Mouse (Mus musculus) layer of hippocampus, postnatal 36 days (tissue): Measurements from ENCODE around the gene Irgq. TPM values are rescaled to one million over a fixed set of nuclear protein-coding genes. Genes with fewer than 3 reads are reported as not detected.
"Not testable (repeated sequence)": the region's sequence is repeated elsewhere in the genome, so short reads cannot be mapped to it uniquely, and the experiment has no call there.

Source experiments
- DNase-seq, 2 experiments: peaks; one replicate each; pipeline ENCODE4 v3.0.0; 2022
- total RNA-seq, 2 experiments: library from RNA; stranded (reverse); gene quantifications; 2 replicates each; pipeline ENCODE4 v1.2.3; 2021

The Irgq gene
- 10 to 100 TPM; 67.7 to 69.6 TPM for total RNA-seq

DNA sequence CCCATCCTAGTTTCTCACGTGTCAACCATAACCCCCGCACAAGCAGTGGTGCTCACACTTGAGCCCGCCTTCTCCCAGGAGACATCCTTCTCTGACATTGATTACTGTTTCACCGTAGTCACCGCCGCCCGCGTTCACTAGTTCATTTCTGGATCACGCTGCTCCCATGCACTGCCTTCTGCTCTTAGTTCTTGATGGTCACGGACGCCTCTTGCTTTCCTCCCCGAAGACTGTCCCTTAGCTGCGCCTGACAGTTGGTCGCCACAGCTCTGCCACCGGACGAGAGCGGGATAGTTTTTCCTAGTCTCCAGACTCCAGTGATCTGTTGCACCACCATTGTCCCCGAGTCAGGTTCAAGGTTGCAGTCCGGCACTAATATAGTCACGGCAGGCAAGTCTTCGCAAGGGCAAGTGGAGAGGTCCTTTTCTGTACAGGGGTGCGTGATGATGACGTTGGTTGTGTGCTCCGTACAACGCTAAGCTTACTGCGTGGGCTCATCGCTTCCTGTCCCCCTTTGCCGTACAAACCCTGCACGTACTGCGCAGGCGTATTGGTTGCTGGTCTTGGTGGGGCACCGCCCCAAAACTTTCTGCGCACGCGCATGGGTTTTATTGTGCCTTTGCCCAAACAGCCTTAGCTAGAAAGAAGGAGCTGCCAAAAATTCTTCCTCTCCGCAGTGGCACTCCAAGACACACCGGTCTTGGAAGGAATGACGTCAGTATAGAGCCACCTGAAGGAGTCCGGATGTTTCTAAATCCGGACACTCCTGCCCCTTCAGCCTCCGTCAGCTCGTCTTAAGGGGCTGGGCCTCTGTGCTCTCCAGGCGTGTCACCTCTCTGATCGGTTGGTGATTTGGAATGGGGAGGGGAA is at the start of gene Irgq:
Gene Irgq, plus strand, starts transcription at position 628 of the 870 bp plus-strand sequence.
- DNase-seq: peak; percentile 98 to 99

DNA sequence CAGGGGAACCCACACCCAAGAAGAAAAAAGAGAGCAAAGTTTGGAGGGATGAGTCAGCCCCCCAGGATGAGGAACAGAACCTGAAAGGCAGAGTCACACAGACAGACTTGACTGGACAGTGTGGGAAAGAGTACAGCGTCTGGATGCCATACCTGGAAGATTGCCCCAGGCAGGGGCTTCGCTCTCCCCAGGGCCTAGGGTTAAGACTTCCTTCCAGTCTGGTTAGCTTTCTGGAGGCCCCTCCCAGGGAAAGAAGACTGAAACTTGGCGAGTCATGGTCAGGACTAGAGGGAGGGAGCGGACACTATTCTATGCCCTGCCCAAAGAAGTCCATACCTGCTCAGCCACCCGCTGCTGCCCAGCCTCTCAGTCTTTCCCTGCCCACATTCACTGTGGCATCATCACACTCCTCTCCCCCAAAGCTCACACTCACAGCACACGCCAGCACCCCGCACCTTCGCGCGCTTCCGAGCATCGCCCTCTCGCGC is 49.5 kb upstream of the Irgq start:
- DNase-seq: no peak

DNA sequence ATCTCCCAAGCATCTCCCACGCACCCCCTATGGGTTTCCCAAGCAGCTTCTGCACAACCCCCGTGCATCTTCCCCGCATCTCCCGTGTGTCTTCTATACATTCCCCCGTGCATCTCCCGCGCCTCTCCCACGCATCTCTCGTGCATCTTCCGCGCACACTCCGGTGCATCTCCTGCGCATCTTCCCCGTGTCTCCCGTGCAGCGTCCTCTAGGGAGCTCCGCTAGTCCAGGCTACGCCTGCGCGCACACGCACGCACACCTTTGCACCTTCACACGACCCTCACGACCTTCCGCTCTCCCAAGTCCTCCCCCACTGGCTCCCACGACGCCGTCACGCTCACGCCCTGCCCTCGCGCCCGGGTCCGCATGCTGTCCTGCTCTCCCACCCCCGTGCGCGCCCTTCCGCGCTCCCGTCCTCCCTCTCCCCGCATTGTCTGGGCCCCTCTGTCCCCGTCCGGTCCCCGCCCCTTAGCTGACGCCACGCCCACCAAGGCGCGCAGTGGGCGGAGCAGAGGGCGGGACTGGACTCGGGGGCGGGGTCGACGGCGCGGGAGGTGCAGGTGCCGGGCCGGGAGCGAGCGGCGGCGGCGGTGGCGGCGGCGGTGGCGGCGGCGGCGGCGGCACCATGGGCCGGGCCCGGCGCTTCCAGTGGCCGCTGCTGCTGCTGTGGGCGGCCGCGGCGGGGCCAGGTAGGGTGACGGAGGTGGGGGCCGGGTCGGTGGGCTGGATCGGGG is 48.8 kb upstream of the Irgq start, which contains the start of gene Cadm4:
Gene Cadm4, plus strand, starts transcription at position 550 of the 734 bp plus-strand sequence.
- DNase-seq: peak; percentile 88 to 89

DNA sequence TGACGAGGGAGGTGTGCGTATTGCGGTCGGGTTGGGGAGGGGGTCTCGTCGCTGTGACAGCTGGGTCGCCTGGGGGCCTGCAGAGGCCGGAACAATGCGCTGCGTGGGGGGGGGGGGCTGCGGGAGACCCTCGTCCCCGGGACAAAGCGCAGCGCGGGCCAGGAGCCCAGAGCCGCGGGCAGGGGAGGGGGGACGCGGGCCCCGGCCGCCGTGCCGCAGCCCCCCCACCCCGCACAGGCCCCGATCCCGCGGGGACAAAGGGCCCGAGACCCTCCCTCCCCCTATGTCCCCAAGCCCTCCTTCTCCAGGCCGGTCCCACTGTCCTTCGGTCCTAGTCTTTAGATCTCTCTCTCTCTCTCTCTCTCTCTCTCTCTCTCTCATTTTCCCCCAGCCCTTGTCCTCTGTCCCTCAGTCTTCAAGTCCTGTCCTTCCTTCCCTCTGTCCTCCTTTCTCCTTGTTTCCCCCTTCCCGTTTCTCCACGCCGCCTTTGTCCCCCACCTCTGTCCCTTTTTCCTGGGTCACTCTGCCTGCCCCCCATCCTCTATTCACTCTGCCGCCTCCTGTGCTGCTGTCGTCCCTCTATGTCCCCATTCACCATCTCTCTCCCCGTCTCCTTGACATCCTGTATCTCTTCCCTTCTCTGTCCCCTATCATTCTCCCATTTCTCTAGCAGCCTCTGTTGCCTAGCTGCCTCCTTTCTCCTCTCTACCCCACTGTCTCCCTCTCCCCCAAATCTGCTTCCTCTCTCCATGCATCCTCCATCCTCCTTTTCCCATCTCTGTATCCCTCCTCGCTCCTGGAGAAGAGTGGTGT is 48.1 kb upstream of the Irgq start:
- no peak for DNase-seq

DNA sequence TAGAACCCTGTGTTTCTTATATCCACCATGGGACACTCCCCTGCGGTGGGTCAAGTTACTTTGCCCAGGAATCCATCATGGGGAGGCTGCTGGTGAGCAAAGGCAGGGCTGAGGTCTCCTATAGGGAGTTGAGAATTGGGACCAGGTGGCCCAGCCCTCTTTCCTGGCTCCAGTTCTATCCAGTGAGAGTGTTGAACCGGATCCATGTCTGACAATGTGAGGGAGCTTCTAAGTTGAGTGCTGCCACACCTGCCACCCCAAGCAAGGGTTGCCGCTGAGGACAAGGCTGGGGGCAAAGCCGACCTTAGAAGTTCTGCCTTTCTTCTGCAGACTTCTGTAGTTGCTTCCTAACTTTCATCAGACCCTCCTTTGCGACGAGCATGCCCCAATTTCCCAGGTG is 47.2 kb upstream of the Irgq start:
- DNase-seq: not testable (repeated sequence)

DNA sequence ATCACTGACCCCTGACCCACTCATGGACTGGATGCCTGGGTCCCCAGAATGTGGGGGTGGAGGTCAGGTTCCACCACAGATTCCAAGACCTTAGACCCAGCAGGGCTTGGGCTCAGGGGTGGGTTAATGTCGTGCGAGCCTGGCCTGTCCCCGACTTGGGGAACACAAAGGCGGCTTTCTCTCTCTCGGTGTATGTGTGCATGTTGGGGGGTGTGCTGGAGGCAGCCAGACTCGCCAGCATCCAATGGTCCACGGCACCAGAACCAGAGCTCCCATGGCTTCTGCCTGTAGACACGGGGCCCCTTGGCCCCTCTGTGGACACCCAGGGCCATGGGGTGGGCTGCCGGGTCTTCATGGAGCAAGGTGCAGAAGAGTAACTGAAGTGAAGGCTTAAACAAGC is 45.0 kb upstream of the Irgq start:
- DNase-seq: no peak

DNA sequence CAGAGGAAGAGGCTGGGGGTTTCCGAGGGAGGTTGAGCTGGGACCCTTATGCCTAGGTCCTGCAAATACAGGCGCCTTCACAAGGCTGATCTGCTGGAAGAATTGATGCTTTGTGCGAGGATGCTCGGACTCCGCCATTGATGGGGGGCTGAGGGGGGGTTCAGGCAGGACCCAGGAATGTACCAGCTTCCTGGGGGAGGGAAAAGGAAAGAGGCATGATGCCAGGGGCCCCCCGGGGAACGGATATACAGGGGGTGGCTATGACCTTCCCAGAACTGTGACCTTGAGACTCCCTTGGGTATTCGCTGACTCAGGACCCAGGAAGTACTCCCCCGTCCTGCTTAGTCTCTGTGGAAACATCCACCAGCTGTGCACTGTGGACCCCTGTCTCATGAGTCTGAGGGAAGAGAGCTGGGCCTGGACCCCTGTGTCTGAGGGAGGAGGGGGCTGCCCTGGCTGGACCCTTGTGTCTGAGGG is 43.8 kb upstream of the Irgq start:
- no peak for DNase-seq

DNA sequence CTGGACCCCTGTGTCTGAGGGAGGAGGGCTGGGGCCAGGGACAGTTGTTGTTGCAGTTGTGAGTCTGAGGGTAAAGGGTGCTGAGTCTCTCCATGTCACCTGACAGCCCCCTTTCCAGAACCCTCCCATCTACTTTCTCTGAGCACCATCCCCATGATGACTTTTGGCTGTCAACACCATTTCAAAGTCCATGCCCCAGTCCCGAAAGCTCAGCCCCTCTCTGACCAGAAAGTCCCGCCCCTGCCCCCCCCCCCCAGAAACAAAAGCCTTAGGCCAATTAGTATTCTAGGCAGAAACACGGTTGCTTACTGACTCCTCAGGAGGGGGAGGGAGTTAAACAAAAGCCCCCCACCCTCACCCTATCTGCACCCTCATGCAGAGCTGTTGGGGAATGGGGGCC is 43.1 kb upstream of the Irgq start:
- no peak for DNase-seq

DNA sequence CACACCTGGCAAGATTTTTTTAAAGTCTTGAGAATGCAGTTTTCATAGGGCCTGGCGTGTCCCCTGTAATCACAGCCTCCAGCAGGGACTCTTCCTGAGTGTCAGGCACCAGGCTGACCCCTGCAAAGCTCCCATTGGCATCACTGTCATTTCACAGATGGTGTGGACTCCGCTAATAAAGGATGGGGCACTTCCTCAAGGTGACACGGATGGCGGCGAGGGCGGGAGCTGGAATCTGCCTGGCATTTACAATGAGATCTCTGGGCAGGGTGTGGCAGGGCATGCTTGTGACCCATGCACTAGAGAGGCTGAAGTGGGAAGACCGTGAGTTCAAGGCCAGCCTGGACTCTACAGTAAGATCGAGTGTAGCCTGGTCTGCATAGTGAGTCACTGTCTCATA is 42.2 kb upstream of the Irgq start:
- DNase-seq: no peak

DNA sequence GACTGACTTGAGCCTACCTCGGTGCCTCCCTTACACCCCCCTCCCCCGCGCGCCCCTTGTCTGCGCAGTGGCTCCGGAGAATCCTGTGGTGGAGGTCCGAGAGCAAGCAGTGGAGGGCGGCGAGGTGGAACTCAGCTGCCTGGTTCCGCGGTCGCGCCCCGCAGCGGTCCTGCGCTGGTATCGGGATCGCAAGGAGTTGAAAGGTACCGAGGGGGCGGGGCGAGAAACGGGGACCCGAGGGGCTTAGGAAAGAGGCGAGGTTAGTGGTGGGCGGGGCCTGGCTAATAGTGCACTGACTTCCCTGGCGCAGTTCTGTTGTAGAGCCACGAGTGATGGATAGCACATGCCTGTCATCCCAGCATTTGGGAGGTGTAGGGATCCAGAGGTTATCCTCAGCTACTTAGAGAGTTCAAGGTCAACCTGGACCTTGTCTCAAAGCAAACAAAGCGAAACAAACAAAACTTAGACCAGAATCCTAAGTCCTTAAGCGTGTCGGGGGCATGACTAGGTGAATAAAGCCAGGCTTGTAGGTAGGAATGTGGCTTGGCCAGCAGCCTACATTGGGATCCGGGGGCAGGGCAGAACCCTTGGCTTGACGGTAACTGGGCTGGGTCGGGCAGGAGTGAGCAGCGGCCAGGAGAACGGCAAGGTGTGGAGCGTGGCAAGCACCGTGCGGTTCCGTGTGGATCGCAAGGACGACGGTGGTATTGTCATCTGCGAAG is 30.5 kb upstream of the Irgq start:
- no peak for DNase-seq

DNA sequence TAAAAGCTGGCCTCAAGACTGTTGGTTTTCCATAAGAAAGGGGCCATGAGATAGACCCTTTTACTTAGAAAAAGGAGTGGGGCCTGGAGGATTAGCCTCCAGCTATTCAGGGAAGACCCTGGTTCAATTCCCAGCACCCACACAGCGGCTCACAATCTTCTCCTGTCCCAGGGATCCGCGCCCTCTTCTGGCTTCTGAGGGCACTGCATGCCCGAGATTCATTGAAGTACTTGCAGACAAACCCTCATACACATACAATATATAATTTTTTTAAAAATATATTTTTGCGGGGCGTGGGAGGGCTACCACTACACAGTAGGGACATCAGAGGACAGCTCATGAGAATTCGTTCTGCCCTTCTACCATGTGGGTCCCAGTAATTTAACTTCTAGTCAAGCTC is 29.6 kb upstream of the Irgq start:
- no peak for DNase-seq

DNA sequence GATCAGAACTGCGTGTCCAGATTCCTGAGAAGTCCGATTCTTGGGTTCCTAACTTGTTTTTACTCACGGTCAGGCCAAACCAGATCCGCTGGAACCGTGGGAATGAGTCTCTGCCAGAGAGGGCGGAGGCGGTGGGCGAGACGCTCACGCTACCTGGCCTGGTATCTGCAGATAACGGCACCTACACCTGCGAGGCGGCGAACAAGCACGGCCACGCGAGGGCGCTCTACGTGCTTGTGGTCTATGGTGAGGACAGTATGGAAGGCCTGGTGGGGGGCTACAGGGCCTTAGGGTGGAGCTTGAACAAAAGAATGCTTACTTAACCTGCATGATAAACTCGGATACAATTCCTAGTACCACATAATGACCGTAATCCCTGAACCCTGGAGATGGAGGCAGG is 29.0 kb upstream of the Irgq start:
- DNase-seq: no peak

DNA sequence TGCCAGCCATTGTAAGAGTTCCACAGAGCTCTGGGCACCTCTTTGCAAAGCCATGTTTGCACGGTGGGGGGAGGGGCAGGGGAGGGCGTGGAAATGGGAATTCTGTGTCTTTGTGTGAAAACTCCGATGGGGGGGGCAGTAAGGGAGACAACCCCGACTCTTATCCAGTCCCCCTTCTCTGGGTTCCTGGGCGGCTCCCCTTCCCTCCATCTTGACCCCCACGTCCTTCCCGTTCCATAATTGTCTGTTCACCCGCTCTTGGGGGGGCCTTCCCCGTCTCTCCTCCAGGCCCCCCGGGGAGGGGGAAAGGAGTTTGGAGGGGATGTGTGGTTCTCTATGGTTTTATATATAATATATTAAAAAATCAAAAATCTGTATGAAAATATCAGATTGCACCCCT is 26.5 kb upstream of the Irgq start:
- DNase-seq: no peak

DNA sequence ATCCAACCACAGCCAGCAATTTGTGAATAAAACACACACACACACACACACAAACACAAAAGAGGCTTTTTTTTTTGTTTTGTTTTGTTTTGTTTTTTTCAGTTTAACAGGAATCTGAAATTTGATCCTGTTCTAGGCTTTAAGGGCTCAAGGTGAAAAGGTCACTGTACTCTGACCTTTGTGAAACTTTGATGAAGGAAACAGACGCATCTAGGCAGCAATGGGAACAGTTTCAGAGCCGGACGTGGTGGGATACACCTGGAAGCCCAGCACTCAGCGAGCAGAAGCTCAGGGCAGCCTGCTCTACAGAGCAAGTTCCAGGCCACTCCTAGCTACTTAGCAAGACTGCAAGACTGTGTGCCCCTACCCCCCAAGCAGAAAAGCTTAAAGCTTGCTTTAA is 25.6 kb upstream of the Irgq start:
- DNase-seq: no peak

DNA sequence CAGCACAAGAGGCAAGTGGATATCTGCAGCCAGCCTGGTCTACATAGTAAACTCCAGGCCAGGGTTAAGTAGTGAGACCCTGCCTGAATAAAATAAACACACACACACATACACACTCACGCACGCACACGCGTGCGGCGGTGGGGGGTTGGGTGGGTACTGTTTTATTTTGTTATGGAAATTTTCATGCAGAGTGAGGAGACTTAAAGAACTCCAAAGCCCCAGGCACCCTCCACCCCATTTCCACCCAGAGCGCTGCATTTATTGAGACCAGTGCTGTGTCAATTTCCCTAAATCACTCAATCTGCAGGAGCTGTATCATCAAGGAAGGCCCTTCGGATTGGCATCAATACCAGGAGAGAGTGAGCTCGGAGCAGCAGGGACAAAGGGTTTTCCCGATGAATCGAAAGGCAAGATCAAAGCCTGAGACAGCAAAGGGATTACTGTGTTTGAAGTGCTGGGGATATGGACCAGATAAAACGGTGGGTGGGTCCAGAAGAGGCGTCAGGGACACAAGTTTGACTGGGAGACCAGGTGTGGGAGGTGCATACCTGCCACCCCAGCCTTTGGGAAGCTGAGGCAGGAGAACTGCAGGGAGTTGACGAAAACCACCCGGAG is 24.9 kb upstream of the Irgq start:
- no peak for DNase-seq

DNA sequence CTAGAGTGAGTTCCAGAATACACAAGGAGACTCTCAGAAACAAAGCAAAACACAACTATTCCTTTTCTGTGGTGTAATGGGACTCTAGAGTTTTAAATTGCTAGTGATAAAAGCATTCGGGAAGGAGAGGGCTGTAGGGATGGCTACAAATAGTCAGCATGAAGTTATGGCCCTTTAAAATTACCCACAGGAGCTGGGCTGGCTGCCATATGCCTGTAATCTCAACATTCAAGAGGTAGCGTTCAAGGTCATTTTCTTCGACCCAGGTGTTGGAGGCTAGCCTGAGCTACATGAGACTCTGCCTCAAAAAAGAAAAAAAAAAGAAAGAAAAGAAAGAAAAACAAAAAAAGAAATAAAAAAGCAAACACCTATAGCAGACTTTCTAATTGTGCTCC is 24.4 kb upstream of the Irgq start:
- DNase-seq: no peak

DNA sequence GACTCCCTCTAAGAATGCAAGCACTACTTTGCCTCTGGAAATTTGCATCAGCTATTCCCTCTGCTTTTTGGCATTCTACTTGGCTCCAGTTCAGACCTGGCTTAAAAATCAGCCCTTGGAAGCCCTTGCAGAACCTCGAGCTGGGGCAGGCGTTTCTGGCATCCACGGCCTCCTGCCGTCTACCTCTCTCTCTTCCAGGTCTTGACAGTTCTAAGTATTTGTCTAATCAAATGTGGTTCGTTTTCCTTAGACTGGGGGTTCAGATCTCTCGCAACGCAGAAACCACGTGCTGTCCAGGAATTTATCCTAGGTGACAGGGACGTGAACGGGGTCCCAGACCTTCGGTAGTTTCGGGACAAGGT is 24.0 kb upstream of the Irgq start:
- DNase-seq: peak; percentile 56 to 66

DNA sequence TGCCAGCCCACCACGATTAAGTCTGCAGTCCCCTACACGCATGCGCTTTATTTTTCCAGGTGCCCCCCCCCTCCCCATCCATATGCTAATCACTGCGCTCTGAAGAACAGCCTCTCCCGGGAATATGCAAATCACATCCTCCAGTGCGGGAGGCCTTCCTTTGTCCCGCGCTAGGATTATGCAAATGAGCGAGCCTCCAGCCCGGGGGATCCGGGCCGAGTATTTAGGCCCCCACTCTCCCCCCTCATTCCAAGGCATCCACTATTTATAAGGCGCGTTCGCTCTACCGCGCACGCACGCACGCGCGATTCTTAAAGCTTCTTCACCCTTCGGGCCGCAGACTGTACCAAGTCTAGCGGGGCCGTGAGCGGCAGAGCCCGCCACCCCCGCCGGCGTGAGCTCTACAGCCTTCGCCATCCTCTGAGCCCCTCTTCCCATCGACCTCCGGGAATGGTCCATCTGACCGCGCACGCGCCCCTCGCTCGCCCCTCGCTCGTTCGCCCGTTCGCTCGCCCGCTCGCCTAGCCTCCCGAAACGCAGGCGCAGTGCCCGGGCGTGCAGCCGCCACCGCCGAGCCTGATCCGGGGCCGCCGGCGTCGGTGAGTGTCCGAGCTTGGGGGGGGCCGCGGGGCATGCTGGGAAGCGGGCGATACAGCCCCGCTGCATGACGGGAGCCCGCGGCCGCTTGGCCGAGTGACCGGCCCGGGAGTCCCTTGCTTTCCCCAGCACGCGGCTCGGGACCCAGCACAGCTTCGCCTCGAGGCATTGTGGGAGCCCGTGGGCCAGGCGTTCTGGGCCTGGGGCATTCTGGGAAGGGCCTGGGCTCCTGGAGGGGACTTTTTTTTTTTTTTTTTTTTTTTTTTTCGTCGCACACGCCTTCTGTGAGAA is 23.4 kb upstream of the Irgq start, which contains the start of gene Zfp428:
Gene Zfp428, plus strand, starts transcription at position 169 of the 888 bp plus-strand sequence.
- peak; percentile 84 to 85 for DNase-seq

DNA sequence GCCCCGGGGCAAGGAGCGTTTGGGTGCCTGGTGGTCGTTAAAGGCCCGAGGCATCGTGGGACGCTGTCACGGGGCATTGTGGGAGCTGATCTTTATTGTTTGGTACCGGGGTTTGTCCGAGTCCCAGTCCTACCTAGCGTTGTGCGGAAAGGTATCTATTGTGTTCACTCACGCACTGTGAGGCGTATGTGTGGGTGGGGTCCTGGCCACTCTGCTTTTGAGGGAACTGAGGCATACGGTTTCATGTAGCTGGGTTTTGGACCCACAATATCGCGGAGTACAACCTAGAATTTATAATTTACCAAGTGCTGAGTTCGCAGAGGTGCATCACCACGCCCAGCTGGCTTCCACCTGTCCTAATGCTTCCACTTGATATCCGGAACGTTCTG is 22.8 kb upstream of the Irgq start:
- no peak for DNase-seq

DNA sequence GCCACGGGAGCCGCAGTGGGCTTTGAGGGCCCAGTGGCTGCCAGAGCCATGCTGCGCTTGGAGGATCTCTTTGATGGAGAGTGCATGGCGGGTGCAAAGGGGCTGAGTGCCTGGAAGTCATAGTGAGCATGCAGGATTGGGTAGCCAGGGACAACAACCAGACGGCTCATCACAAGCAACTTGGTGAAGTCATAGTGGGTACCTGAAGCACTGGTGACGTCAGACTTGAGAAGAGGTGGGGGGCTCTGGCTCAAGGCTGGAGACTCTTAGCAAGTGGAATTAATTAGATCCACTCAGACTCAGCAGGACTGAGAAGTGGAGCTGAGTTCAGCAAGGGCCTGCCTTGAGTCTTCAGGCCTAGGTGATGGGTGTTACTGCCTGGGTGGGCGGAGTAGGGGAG is 18.1 kb upstream of the Irgq start, which contains the start of gene AC161166.1:
Gene AC161166.1, minus strand, starts transcription at position 101 of the 400 bp plus-strand sequence.
- DNase-seq: no peak
